Mouse (Mus musculus) MEL (cell line): ENCODE measurements around the gene Znrf3. TPM values are rescaled to one million over a fixed set of nuclear protein-coding genes. Genes with fewer than 3 reads are reported as not detected.

Source experiments
- DNase-seq: peaks from one replicate; pipeline ENCODE4 v3.0.0; 2011; ENCODE audit warnings: low read depth, low spot score
- H3K27ac ChIP-seq: 2 replicates; pipeline ENCODE4 v1.5.1; 2012; ENCODE audit warnings: low read depth, mild to moderate bottlenecking, control low read depth, low read length, moderate library complexity; ENCODE audit not compliant: control insufficient read depth
- H3K27me3 ChIP-seq, 2 experiments: fragments of 150-350 bp in 1 of 2; sonication (generic) in 1 of 2; 2 replicates each; pipeline ENCODE4 v1.6.1; 2012; ENCODE audit warnings: low read length in 2 of 2, mild to moderate bottlenecking in 2 of 2, improper control_type of control experiment in 1 of 2, moderate library complexity in 1 of 2; ENCODE audit not compliant: insufficient read depth in 2 of 2, control insufficient read depth in 1 of 2
- H3K36me3 ChIP-seq, 2 experiments: 2 replicates each; pipeline ENCODE4 v1.6.1; 2012 to 2014; ENCODE audit warnings: low read length in 2 of 2, improper control_type of control experiment in 1 of 2, inconsistent platforms in 1 of 2, mild to moderate bottlenecking in 1 of 2; ENCODE audit not compliant: insufficient read depth in 2 of 2, control insufficient read depth in 1 of 2
- H3K4me1 ChIP-seq, 2 experiments: fragments of 150-350 bp in 1 of 2; sonication (generic) in 1 of 2; 2 replicates each; pipeline ENCODE4 v1.6.1; 2012; ENCODE audit warnings: low read length in 2 of 2, improper control_type of control experiment in 1 of 2, mild to moderate bottlenecking in 1 of 2; ENCODE audit not compliant: insufficient read depth in 2 of 2, control insufficient read depth in 1 of 2
- H3K4me3 ChIP-seq, 2 experiments: fragments of 150-350 bp in 1 of 2; sonication (generic) in 1 of 2; 2 replicates each; pipeline ENCODE4 v1.5.1; 2012; ENCODE audit warnings: low read depth in 2 of 2, low read length in 2 of 2, mild to moderate bottlenecking in 2 of 2, moderate library complexity in 2 of 2, control low read depth in 1 of 2, improper control_type of control experiment in 1 of 2; ENCODE audit not compliant: control insufficient read depth in 1 of 2, insufficient read depth in 1 of 2
- H3K79me2 ChIP-seq: 2 replicates; pipeline ENCODE4 v1.6.1; 2012; ENCODE audit warnings: mild to moderate bottlenecking, low read length, moderate library complexity; ENCODE audit not compliant: control insufficient read depth, poor library complexity, insufficient read depth
- H3K9ac ChIP-seq: 2 replicates; pipeline ENCODE4 v1.6.1; 2012; ENCODE audit warnings: low read depth, mild to moderate bottlenecking, control low read depth, low read length, moderate library complexity; ENCODE audit not compliant: control insufficient read depth, poor library complexity, severe bottlenecking
- H3K9me3 ChIP-seq: fragments of 150-350 bp; sonication (generic); replicated peaks from 2 replicates; pipeline ENCODE4 v1.6.1; 2012; ENCODE audit warnings: mild to moderate bottlenecking, low read length, improper control_type of control experiment, moderate library complexity; ENCODE audit not compliant: insufficient read depth
- CHD2 ChIP-seq: IDR thresholded peaks from 2 replicates; pipeline ENCODE4 v1.6.1; 2011; ENCODE audit warnings: low read length, improper control_type of control experiment
- E2F4 ChIP-seq: IDR thresholded peaks from 2 replicates; pipeline ENCODE4 v1.6.1; 2011; ENCODE audit warnings: low read depth, low read length, improper control_type of control experiment, borderline replicate concordance
- ETS1 ChIP-seq: IDR thresholded peaks from 2 replicates; pipeline ENCODE4 v1.6.1; 2012; ENCODE audit warnings: low read depth, mild to moderate bottlenecking, inconsistent platforms, low read length, improper control_type of control experiment, moderate library complexity
- GABPA ChIP-seq: IDR thresholded peaks from 2 replicates; pipeline ENCODE4 v1.6.1; 2012; ENCODE audit warnings: low read depth, mild to moderate bottlenecking, inconsistent platforms, low read length, improper control_type of control experiment, moderate library complexity
- GATA1 ChIP-seq: IDR thresholded peaks from 2 replicates; pipeline ENCODE4 v1.6.1; 2011; ENCODE audit warnings: low read depth, low read length, improper control_type of control experiment
- MYB ChIP-seq: IDR thresholded peaks from 2 replicates; pipeline ENCODE4 v1.6.1; 2011; ENCODE audit warnings: mild to moderate bottlenecking, low read depth, low read length, improper control_type of control experiment
- NRF1 ChIP-seq: IDR thresholded peaks from 2 replicates; pipeline ENCODE4 v1.6.1; 2014; ENCODE audit warnings: low read depth, mild to moderate bottlenecking, inconsistent platforms, low read length, improper control_type of control experiment, moderate library complexity; ENCODE audit not compliant: poor library complexity, insufficient read depth, severe bottlenecking
- POLR2A ChIP-seq, 2 experiments: IDR thresholded peaks; 2 replicates each; pipeline ENCODE4 v1.6.1; 2011 to 2012; ENCODE audit warnings: low read length in 2 of 2, mild to moderate bottlenecking in 2 of 2, control low read depth in 1 of 2, improper control_type of control experiment in 1 of 2, low read depth in 1 of 2, moderate library complexity in 1 of 2; ENCODE audit not compliant: control insufficient read depth in 1 of 2, insufficient read depth in 1 of 2, poor library complexity in 1 of 2
- POLR2AphosphoS2 ChIP-seq: IDR thresholded peaks from 2 replicates; pipeline ENCODE4 v1.6.1; 2011; ENCODE audit warnings: low read length, improper control_type of control experiment
- RCOR1 ChIP-seq: IDR thresholded peaks from 2 replicates; pipeline ENCODE4 v1.6.1; 2012; ENCODE audit warnings: low read depth, mild to moderate bottlenecking, inconsistent platforms, low read length, improper control_type of control experiment
- SIN3A ChIP-seq: IDR thresholded peaks from 2 replicates; pipeline ENCODE4 v1.6.1; 2012; ENCODE audit warnings: low read length, improper control_type of control experiment, inconsistent platforms
- TAL1 ChIP-seq: IDR thresholded peaks from 2 replicates; pipeline ENCODE4 v1.6.1; 2012; ENCODE audit warnings: mild to moderate bottlenecking, inconsistent platforms, low read length, moderate library complexity, mixed read lengths
- UBTF ChIP-seq: IDR thresholded peaks from 2 replicates; pipeline ENCODE4 v1.6.1; 2012; ENCODE audit warnings: low read depth, mild to moderate bottlenecking, inconsistent platforms, low read length, improper control_type of control experiment, moderate library complexity, borderline replicate concordance; ENCODE audit not compliant: insufficient read depth
- ZC3H11A ChIP-seq: IDR thresholded peaks from 2 replicates; pipeline ENCODE4 v1.6.1; 2012; ENCODE audit warnings: low read depth, mild to moderate bottlenecking, inconsistent platforms, low read length, improper control_type of control experiment
- ZKSCAN1 ChIP-seq: IDR thresholded peaks from 2 replicates; pipeline ENCODE4 v1.6.1; 2012; ENCODE audit warnings: low read depth, mild to moderate bottlenecking, inconsistent platforms, low read length, improper control_type of control experiment, moderate library complexity
- ZMIZ1 ChIP-seq: IDR thresholded peaks from 2 replicates; pipeline ENCODE4 v1.6.1; 2012; ENCODE audit warnings: low read depth, mild to moderate bottlenecking, inconsistent platforms, low read length, improper control_type of control experiment, moderate library complexity
- ZNF384 ChIP-seq: IDR thresholded peaks from 2 replicates; pipeline ENCODE4 v1.6.1; 2012; ENCODE audit warnings: low read depth, mild to moderate bottlenecking, inconsistent platforms, low read length, improper control_type of control experiment
- polyA plus RNA-seq, 2 experiments: library from polyadenylated mRNA; stranded (reverse) in 1 of 2; unstranded in 1 of 2; fragments of >175 nt in 1 of 2; fragments of >200 nt in 1 of 2; gene quantifications; 2 replicates each; pipeline versions ENCODE4 v1.2.1 to v1.2.4; 2012; ENCODE audit warnings: low replicate concordance in 2 of 2, low read depth in 1 of 2; ENCODE audit not compliant: insufficient read length in 2 of 2, insufficient read depth in 1 of 2, missing spikeins in 1 of 2
- total RNA-seq: library from RNA; depleted of rRNA; stranded (reverse); fragments of 300-350 nt; gene quantifications from 2 replicates; pipeline ENCODE4 v1.2.3, GENCODE M21; 2012; rRNA removed

Gene Znrf3
- total and polyA plus RNA-seq, 3 experiments: 9.0 to 9.2 TPM; not detected in 1

- Histone ChIP-seq H3K36me3 (no peaks in the 10 kb centered on the region), H3K27me3 (no peaks in the 10 kb centered on the region), H3K4me1 (0 out of 4 replicates have a peak, but pooled peaks cover 0 to 4% of the 10 kb centered on the region in 2 experiments), H3K9me3 (no peaks in the 10 kb centered on the region), H3K79me2 (no peaks in the 10 kb centered on the region), H3K9ac (no peak overlapping the region), H3K4me3 (no peak overlapping the region), H3K27ac (no peak overlapping the region)
- no peak for TF ChIP-seq ZKSCAN1
- no peak for TF ChIP-seq ZNF384
- TF ChIP-seq TAL1: no peak
- no peak for TF ChIP-seq ETS1
- no peak for TF ChIP-seq ZMIZ1
- no peak for TF ChIP-seq GABPA
- TF ChIP-seq ZC3H11A: no peak
- TF ChIP-seq RCOR1: no peak
- no peak for TF ChIP-seq POLR2A (IDR thresholded peaks at IDR 0.05; ENCODE audit: control insufficient read depth in 1 of 2, insufficient read depth in 1 of 2, low read depth in 1 of 2, low read length in 2 of 2, poor library complexity in 1 of 2)
- TF ChIP-seq MYB: no peak
- TF ChIP-seq POLR2AphosphoS2: no peak
- TF ChIP-seq NRF1: no peak
- no peak for DNase-seq
Observed at GRCm38 (mm10) chr11:5242158-5242557, 202.5 kb downstream of the Znrf3 start.

- Histone ChIP-seq H3K9me3 (no peaks in the 10 kb centered on the region), H3K27ac (no peak overlapping the region), H3K4me1 (0 out of 4 replicates have a peak, but pooled peaks cover 0 to 4% of the 10 kb centered on the region in 2 experiments), H3K79me2 (no peaks in the 10 kb centered on the region), H3K4me3 (no peak overlapping the region), H3K27me3 (no peaks in the 10 kb centered on the region), H3K36me3 (no peaks in the 10 kb centered on the region), H3K9ac (no peak overlapping the region)
- peak; percentile 33 for DNase-seq
- no peak for TF ChIP-seq SIN3A
- no peak for TF ChIP-seq GATA1
- TF ChIP-seq E2F4: no peak
- peak; percentile 53 for TF ChIP-seq TAL1
- no peak for TF ChIP-seq GABPA
- TF ChIP-seq UBTF: no peak
- TF ChIP-seq CHD2: no peak
Observed at GRCm38 (mm10) chr11:5239706-5240690, 204.6 kb downstream of the Znrf3 start.

Other genes with a start within 250 kb of the Znrf3 start
- 1.2 and 1.3 TPM in 2 replicates for gene Kremen1, start 183.3 kb downstream of the Znrf3 start, total RNA-seq
- 1 to 10 TPM in 1 of 2 experiments, not detected in 1; 4.1 TPM for gene Kremen1, start 183.3 kb downstream of the Znrf3 start, polyA plus RNA-seq
- 84.2 and 101 TPM in 2 replicates for gene Xbp1, start 75.8 kb upstream of the Znrf3 start, total RNA-seq
- gene Xbp1, start 75.8 kb upstream of the Znrf3 start, polyA plus RNA-seq: 10 to 100 TPM in 1 of 2 experiments, not detected in 1; 81.8 TPM
- 26.3 and 35.4 TPM in 2 replicates for gene Ccdc117, start 97.3 kb upstream of the Znrf3 start, total RNA-seq
- gene Ccdc117, start 97.3 kb upstream of the Znrf3 start, polyA plus RNA-seq: 10 to 100 TPM in 1 of 2 experiments, not detected in 1; 19.4 TPM
- gene Ankrd36, start 124.8 kb upstream of the Znrf3 start, total RNA-seq: 3.4 and 5.2 TPM in 2 replicates
- gene Ankrd36, start 124.8 kb upstream of the Znrf3 start, polyA plus RNA-seq: 1 to 10 TPM in 1 of 2 experiments, not detected in 1; 3.2 TPM